ENCODE assay signal across 19 mouse cellular contexts in the genomic region with DNA sequence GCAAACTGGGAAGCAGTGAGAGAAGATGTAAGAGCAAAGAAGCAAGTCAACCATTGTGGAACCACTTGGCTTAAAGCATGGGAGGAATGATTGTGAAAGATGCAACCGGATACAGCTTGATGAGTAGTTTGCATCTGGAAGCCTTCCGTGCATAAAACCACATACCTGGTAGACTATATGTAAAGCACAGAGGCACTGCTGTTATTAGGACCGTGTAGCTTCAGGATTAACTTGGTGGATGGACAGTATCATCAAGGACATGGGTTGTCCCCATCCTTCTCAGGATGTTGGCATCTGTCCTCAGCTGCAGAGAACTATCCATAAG.
DNase-seq lines count a peak whose midpoint lies in the region; ATAC-seq and TF ChIP-seq lines count a peak whose summit lies in the region.
"Had no signal": no experiment of that assay in that cellular context is flagged by ENCODE, and none has a peak within 500 bp of the region (broad histone marks: within the 10 kb centered on the region; RNA-seq: fewer than 3 reads in every experiment).

No protein-coding gene starts in this region.

- TF ChIP-seq CTCF in gastrocnemius, adult 2 months (IDR thresholded peaks at IDR 0.05): no peak

- no peak overlapping the region for H3K4me2 ChIP-seq in liver, embryonic 12.5 days
- H3K4me2 ChIP-seq: heart, embryonic 12.5 days; hindbrain, embryonic 14.5 days had no signal

- intact Hi-C loops in gastrocnemius, adult 2 months (cut with DNase I): no loop called here

- no peak for ATAC-seq in megakaryocyte, adult 5-6 weeks (ENCODE audit: poor library complexity, severe bottlenecking)
- no peak for ATAC-seq in liver, embryonic 12.5 days
- ATAC-seq: forebrain, embryonic 14.5 days; intestine, embryonic 16.5 days had no signal

- H3K9ac ChIP-seq in liver, embryonic 12.5 days: no peak overlapping the region
- H3K9ac ChIP-seq: heart, embryonic 12.5 days; hindbrain, embryonic 14.5 days had no signal

- no peak for DNase-seq in gastrocnemius, adult 2 months
- no peak for DNase-seq in gastrocnemius, postnatal 4 days (ENCODE audit: low spot score in 2 of 2)
- peak; percentile 19 for DNase-seq in NIH3T3 (ENCODE audit: low read depth)
- no peak for DNase-seq in adipocyte (ENCODE audit: low spot score)
- DNase-seq in forebrain, embryonic 10.5 days (ENCODE audit: extremely low spot score, low spot score): no peak
- DNase-seq: adrenal gland, postnatal 25 days; cerebellum, adult 18-20 months; cerebellum, adult 9-11 months; cerebellum, postnatal 36 days; gastrocnemius, postnatal 14 days had no signal

- no peak overlapping the region for H3K4me3 ChIP-seq in gastrocnemius, adult 2 months
- peak overlapping the region; percentile 38 for H3K4me3 ChIP-seq in megakaryocyte, embryonic 14.5 days (replicated peaks)
- no peak overlapping the region for H3K4me3 ChIP-seq in forebrain, embryonic 10.5 days
- no peak overlapping the region for H3K4me3 ChIP-seq in liver, embryonic 12.5 days
- H3K4me3 ChIP-seq: embryonic facial prominence, embryonic 10.5 days; heart, embryonic 12.5 days; hindbrain, embryonic 10.5 days had no signal

- H3K27me3 ChIP-seq in megakaryocyte, embryonic 14.5 days (replicated peaks): no peaks in the 10 kb centered on the region
- no peaks in the 10 kb centered on the region for H3K27me3 ChIP-seq in forebrain, embryonic 10.5 days (ENCODE audit: poor library complexity, severe bottlenecking)
- H3K27me3 ChIP-seq in liver, embryonic 12.5 days (replicated peaks): no peaks in the 10 kb centered on the region
- H3K27me3 ChIP-seq: heart, embryonic 12.5 days had no signal

- H3K36me3 ChIP-seq in megakaryocyte, embryonic 14.5 days (replicated peaks; ENCODE audit: low read length): peaks cover 23% of the 10 kb centered on the region
- no peaks in the 10 kb centered on the region for H3K36me3 ChIP-seq in forebrain, embryonic 10.5 days (replicated peaks)
- H3K36me3 ChIP-seq in liver, embryonic 12.5 days: no peaks in the 10 kb centered on the region
- H3K36me3 ChIP-seq: embryonic facial prominence, embryonic 10.5 days; hindbrain, embryonic 10.5 days had no signal

- H3K9me3 ChIP-seq in megakaryocyte, embryonic 14.5 days: no peaks in the 10 kb centered on the region
- no peaks in the 10 kb centered on the region for H3K9me3 ChIP-seq in forebrain, embryonic 10.5 days
- no peaks in the 10 kb centered on the region for H3K9me3 ChIP-seq in liver, embryonic 12.5 days (replicated peaks)
- H3K9me3 ChIP-seq: embryonic facial prominence, embryonic 10.5 days; heart, embryonic 12.5 days; hindbrain, embryonic 10.5 days had no signal

- peaks cover 23% of the 10 kb centered on the region for H3K4me1 ChIP-seq in megakaryocyte, embryonic 14.5 days
- H3K4me1 ChIP-seq in forebrain, embryonic 10.5 days: no peaks in the 10 kb centered on the region
- H3K4me1 ChIP-seq in liver, embryonic 12.5 days: 0 out of 2 replicates have a peak, but pooled peaks cover 8% of the 10 kb centered on the region
- H3K4me1 ChIP-seq: embryonic facial prominence, embryonic 10.5 days; heart, embryonic 12.5 days; hindbrain, embryonic 10.5 days had no signal

- 94% methylated on average over 3 of the region's 3 CpGs for WGBS in forebrain, embryonic 10.5 days
- 79% methylated on average over 3 of the region's 3 CpGs for WGBS in liver, embryonic 12.5 days (ENCODE audit: insufficient replicate concordance)

- H3K27ac ChIP-seq in gastrocnemius, adult 2 months: peak overlapping the region; percentile 51; the same call in 1 of the 2 replicates
- no peak overlapping the region for H3K27ac ChIP-seq in forebrain, embryonic 10.5 days
- H3K27ac ChIP-seq in liver, embryonic 12.5 days: no peak overlapping the region
- H3K27ac ChIP-seq: embryonic facial prominence, embryonic 10.5 days; hindbrain, embryonic 10.5 days; hindbrain, embryonic 14.5 days had no signal
